Mouse (Mus musculus) cerebellum, adult 11-12 months (tissue): ENCODE results near the gene 4930415O20Rik.

ENCODE experiments used
- DNase-seq: peaks from one replicate; pipeline ENCODE4 v3.0.0; 2022

The 4930415O20Rik gene

DNA sequence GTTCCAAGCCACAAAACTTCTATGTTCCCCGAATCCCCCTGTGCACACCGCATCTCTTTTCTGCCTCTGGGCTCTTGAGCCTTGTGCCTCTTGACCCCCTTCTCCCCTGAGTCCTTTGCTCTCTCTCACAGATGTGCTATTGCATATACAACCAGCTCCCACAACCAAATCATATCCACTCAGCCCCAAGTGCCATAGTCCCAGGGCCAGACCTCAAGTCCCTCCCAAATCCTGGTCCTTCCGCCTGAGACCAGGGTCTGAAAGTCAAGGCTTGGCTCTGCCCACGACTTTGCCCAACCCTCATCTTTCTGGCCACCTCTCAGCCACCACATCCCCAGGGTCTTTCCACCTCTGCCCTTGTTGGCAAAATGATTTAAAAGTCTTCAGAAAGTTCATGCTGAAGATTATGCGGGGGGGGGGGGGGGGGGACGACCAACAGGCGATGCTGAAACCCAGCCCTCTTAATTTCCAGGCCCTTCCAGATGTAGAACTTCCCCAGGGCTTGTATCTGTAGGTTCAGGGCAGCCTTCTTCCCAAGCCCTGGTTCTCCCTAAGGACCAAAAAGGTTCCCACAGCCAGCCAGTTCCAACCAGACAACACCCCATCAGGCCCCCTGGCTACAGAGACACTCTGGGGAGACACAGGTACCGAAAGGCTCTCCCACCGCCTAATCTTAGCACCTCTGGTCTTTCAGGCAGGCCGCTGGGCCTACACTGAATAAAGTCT lies 37.4 kb downstream of the 4930415O20Rik start:
- no peak for DNase-seq

DNA sequence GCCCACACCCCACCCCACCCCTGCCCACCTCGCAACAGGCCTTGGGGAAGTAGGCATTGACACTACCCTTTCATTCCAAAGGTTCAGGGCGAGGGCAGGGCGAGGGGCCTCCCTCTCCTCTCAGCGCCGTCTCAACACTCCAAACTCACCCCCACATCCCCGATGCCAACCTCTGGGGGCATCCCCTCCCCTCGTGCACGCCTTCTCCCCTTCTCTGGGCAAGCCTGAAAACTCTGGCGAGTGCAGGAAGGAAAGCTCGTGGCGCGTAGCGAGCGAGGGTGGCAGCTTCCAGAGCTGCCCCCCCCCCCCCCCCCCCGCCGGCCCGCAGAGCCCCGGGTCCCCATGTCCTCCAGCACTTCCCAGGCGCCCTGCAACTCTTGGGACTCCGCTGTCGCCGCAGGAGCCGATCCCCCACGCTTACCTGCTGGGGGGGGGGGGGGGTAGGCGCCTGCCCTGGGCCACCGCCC lies 38.0 kb downstream of the 4930415O20Rik start:
- peak; percentile 41 for DNase-seq

DNA sequence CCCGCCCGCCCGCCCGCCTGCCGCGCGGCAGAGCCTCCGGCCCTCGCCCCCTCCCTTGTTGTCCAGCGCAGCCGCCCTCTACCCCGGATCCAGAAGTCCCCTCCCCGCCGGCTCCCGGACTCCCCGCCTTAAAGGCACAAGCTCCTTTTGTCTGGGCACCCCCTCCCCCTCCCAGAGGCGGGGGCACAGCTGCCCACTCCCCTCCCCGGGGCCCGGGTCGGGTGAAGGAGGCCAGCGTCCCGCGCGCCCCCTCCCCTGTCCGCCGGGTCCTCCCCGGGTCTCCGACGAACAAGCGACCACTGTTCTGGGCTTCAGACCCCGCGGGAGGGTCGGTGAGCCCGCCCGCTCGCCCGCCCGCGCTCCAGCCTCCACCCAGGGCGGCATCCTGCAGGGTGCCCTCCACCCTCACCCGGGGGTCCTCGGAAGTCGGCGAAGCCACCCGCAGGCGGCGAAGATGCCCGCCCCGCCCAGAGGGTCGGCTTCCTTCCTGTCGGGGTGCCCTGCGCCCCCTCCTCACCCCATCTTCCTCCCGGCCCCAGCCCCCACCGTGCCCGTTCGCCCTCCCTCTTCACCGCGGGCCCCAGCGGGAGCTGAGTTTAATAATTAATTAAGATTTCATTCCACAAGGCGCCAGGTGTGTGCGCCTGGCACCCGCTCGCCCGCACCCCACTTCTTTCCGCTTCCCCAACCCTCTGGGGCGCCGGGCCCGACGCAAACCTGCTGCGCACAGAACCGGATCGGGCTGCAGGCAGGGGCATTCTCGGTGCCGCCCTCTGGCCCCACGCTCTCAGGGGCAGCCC lies 38.7 kb downstream of the 4930415O20Rik start, which contains the start of gene Adcy6:
Gene Adcy6, minus strand, starts transcription at position 746 of the 800 bp plus-strand sequence.
- DNase-seq, result peak; percentile 77

DNA sequence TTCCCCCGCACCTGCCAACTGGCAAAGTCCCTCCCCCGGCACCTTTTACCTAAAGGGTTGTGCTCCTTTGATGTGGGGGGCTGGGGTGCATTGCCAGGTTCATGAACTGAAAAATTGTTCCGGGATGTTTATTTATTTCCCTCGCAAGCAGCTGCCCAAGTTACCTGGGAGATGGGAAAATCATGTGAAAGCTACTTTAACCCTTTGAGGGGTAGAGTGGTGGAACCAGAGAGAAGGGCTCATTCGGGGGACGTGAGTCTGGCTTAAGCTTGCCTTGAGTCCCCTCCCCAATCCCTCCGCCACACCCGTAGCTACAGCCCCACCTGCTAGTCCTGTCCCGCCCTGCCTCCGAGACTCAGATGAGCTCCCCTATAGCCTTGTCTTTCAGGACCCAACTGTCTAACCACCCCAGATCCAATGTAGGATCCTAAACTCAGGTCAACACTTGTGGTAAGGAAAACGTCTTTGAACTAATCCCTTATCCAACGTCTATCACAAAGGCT lies 39.4 kb downstream of the 4930415O20Rik start:
- DNase-seq, result no peak

DNA sequence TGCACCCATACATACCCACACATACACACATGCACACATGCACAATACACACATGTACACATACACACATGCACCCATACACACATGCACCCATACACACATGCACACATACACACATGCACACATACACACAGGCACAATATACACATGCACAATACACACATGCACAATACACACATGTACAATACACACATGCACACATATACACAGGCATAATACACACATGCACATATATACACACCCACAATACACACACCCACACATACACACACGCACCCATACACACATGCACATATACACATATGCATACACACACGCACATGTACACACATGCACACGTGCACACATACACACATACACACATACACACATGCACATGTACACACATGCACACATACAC lies 41.4 kb downstream of the 4930415O20Rik start:
- DNase-seq, result no peak

DNA sequence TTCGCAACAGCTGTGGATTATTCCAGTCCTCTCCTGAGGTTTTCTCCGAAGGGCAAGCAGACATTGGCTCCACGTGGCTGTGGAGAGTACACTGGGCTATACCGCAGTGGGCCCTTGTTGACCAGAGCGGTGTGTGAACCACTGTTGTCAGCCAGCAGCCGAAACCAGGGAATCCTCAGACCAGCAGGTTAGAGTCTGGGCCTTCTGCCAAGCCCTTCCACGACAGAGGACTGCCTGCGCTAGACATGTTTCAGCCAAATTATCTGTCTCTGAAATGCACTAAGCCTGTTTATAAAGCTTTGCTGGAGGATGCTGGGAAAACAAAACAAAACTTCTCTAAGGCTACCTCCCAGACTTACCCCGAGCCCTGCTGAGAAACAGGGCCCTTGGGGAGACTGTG lies 43.7 kb downstream of the 4930415O20Rik start:
- DNase-seq, result no peak

DNA sequence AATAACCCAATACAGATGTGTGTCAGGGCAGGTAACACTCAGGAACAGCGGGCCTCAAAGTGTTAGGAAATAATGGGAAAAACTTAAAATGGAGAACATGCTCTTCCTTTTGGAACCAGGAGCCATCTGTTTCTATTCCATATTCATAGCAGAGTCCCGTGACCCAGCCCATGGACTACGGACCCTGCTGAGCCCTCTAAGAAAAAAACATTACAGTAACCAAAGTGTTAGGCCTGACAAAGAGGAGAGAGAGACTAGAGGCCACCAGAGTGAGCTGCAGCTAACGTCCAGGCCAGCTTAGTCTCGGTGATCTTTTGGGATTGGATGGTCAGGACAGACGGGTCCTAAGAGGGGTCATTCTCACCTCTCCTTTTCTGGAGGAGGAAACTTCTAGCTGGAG lies 44.2 kb downstream of the 4930415O20Rik start:
- no peak for DNase-seq

DNA sequence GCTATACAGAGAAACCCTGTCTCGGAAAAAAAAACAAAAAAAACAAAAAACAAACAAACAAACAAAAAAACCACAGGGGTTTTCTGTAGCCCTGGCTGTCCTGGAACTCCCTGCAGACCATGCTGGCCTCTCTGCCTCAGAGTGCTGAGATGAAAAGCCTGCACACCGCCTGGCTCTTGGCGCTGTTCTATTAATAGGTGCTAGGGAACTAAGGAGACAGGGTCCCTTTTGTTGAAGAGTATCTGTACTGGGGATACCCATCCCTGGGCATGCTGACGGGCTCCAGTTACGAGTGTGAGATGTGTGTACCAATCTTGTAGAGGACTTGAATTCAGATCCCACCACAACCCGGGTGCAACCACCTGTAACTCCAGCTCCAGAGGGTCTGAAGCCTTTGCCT lies 44.9 kb downstream of the 4930415O20Rik start:
- no peak for DNase-seq

DNA sequence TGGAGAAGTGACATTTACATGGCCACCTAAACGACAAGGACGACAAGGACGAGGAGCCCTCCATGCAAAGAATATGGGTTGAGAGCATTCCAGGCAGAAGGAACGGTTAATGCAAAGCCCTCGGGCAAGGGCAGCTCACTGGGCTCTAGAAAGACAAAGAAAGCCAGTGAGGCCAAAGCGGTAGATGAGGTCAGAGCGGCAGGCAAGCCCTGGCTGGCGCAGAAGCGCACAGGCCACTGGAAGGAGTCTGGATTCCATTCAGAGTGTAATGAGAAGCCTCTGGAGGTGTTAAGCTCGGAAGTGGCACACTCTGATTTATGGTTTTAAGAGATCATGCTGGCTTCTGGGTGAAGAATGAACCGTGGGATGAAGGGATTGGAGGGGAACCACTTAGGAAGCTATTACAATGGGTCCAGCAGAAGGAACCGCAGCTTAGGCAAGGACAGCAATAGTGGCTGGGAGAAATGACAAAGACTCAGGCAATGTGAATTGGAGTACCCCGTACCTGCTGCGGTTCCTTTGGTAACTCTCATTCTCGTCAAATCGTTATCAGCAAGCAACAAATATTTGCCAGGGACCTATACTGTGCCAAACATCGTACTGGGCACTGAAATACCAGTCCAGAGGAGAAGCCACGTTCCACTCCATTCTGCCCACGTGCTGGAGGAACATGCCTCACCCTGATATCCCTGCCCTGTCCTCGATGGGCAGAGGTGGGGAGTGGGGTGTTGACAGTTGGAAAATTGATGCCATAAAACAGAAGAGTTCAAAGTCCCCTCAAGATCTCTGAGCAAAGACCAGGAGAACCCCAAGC lies 45.8 kb downstream of the 4930415O20Rik start:
- no peak for DNase-seq

DNA sequence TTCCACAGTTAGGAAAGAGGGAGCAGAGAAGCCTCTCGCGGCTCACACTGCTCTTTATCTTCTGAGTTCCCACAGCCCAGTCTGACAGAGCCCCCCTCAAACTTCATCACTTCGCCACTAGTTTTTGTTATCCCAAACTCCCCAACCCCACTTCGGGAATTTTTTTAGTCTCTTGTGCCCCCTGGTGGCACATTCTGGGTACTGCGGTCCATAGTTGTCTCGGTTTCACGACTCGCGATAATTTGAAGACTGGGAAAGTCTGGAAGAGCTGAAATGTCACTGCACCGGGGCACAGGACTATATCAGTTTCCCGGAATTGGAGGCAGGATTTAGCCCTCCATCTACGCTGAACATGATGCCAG lies 46.4 kb downstream of the 4930415O20Rik start:
- DNase-seq, result peak; percentile 54

DNA sequence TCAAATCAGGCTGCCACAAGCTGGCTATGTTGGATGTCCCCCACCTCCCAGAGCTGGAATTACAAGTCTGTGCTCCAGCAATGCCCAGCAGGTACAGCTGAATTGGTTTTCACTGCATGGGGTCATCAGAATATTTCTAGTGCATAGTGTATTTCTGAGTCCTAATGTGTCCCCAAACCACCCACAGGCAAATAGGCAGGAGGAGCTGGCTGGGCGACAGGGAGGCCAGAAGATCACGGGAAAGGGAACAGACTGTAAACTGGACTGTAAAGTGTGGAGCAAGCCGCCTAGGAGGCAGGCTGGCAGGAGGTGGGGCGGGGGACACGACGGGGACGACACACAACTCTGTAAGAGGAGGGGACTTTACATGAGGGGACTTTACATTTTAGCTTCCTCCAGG lies 51.4 kb downstream of the 4930415O20Rik start:
- no peak for DNase-seq

DNA sequence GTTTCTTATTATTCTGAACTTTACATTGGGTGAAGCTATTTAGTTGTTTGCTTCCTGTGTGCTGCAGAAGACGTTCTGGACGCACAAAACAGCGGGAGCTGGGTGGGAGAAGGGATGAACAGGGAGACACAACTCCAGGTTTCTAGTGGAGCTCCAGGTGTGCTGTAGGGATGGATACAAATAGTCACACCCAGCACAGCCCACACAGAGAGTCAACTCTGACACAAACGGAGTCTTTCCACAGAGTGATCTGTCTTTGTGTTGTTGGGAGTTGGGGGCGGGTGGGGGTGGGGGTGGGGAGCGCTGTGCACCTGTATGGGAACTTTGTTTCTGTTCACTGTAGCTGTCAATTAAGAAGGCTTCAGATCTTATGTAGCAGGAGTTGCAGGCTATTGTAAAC lies 51.9 kb downstream of the 4930415O20Rik start:
- no peak for DNase-seq

DNA sequence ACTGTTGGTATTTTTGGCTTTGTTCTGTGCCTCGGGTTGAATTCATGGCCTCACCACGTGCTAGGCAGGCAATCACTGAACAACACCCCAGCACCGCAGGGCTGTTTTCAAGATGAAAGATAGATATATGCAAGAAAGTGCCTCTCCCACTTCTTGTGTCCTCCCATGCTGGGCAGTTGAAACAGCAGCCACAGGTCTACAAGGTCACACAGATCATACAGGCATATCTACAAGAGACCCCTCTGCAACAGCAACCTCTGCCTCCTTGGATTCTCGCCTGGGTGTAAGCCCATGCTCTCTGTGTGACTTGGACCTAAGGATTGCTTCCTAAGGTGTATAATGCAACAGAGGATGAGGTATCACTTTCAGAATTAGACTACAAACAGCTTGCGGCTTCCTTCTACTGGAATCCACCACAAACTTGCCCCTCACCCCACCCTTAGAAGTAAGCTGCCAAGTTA lies 52.6 kb downstream of the 4930415O20Rik start:
- DNase-seq, result no peak

DNA sequence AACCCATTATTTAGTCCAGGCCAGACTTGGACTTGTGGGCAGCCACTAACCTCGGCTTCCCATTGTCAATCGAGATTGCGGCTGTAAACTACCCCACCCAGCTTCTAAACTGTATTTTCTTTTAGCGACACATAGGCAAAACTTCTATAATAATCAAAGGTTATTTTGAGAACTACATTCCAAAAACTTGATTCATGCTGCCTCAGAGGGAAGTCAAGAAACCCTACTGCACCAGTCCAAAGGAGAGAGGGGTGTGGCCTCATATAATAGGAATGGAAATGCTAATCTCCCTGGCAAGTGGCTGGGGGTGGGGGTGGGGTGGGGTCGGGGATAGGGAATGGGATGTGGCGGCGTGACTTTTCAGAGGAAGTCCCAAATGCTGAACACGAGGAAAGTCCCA lies 55.3 kb downstream of the 4930415O20Rik start:
- no peak for DNase-seq

DNA sequence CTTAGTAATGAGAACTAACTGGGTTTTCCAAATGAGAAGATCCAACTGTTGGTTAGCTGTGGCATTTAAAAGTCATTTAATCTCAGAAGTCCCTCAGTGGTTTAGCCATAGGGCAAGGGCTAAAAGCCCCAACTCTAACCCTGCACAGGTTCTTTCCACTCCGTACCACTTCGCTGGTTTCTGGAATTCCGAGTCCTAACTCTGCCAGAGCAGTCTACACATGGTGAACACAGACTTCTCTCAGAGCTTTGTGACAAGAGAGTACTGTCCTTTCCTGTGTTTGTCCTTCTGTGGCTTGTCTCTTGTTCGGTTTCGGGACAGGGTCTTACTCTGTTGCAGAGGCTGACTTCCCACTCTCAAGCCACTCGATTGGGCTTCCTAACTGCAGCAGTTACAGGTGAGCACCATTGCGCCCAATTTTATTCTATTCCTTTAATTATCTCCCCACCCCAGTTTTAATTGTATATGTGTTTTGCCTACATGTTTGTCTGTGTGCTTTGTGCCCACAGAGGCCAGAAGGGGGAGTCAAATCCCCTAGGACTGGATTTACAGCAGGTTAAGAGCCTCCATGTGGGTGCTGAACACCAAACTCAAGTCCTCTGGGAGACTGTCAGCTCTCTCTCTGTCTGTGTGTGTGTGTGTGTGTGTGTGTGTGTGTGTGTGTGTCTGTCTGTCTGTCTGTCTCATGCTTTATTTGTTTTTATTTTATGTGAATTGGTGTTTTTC lies 55.8 kb downstream of the 4930415O20Rik start:
- no peak for DNase-seq

DNA sequence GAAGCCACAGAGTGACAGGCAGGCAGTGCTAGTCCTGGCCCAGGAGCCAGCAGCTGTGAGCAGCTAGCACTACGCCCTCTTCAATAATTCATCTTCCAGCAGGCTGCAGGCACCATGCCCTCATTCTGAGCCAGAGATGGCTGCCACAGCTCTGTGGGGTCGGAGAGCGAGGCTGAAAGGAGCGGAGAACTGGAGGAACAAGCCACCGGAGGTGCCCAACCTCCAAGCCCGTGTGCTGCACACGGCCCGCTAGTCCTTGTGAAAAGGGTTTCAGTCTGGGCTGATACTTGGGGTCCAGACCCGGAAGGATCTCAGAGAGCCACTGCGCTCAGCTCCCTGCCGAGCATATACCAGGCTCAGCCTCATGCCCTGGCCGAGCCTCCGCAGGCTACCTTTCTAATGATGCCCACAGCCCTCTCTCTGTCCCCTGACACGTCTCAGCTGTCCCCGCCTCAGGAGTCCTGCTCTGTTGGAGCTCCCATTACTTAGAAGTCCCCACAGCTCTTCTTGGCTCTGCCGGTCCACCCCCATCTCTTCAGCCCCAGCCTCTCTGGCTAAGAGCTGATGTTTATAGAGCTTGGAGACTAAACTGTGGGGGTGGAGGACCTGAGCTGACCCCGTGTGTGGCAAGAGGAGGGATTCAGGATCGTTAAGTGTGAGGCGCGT lies 57.9 kb downstream of the 4930415O20Rik start:
- no peak for DNase-seq

DNA sequence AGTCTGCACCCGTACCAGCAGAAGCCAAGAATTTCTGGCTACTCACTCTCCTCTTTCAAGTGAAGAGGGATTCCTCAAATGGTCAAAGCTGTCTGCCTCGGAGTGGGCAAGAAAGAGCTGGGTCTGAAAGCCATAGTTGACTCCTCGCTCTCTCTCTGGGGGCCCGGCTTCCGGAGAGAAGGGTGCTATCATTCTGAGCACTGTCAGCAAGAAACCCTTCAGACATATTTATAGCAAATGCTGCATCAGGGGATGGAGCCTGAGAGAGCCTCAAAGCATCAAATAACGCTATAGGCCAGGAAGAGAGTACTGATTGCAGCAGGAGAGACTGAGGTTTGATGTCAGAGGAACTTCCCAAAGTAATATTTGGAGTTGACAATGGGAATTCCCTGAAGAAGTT lies 58.7 kb downstream of the 4930415O20Rik start:
- DNase-seq, result no peak

DNA sequence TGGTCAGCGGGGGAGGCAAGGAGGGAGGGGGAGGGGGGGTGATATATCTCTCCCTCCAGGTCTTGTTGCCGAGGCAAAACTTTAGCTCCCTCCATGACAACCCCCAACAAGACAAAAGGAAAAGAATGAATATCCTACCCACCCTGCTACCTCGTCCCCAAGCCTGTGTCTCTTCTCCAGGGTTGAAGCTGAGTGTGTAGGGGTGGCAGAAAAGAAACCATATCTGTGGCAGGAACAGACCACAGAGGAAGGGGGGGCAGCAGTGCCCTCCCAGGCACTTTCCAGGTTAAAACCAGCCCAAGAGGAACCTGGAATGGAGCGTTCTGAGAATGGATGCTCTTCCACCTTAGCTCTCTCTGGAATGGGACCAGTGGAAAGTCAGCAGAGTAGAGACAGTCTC lies 59.7 kb downstream of the 4930415O20Rik start, which contains the start of gene Cacnb3:
Gene Cacnb3, plus strand, starts transcription at position 301 of the 400 bp plus-strand sequence.
- DNase-seq, result no peak

DNA sequence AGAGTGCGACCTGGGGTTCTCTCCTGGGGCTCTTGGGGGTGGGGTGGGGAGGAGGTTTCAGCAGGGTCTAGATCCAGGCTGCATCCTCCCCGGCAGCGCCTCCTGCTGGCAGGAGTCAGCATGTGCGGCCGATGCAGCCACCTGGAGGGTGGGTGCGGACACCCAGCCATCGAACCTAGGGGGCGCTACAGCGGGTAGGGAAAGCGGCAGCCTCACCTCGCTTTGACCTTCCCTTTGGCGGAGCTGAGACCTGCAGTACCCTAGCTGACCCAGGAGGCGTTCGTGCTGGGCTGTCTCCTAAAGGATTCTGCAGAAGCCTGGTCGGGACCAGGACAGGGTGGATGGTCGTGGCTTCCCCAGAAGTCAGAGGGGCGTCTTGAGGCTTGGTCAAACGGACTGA lies 60.7 kb downstream of the 4930415O20Rik start:
- peak; percentile 71 for DNase-seq

DNA sequence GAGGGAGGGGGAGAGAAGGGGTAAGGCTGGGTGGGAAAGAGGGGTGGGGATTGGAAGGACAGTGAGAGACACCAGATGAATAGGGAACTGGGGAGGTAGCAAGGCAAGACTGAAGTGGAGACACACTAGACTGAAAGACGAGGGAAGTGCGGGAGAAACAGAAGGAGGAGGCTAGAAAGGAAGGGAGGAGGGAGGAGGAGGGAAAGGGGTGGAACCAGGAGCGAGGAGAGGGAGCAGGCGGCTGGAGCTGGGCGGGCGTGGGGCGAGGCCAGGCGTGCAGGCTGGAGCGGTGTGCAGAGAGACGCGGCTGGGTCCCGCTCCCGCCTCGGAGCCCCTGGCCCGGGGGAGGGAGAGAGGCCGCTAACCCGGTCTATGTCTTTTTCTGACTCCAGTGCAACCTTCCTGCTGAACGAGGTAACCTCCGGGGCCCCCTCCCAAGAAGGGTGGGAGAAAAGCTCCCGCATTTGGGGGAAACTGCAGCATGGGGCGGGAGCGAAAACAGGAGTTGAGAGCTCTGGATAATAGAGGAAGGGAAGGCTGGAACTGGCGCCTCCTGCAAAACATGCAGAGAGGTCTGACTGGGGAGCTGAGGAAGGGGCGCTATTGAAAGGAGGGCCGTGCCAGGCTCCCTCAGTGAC lies 61.4 kb downstream of the 4930415O20Rik start:
- peak; percentile 57 for DNase-seq

DNA sequence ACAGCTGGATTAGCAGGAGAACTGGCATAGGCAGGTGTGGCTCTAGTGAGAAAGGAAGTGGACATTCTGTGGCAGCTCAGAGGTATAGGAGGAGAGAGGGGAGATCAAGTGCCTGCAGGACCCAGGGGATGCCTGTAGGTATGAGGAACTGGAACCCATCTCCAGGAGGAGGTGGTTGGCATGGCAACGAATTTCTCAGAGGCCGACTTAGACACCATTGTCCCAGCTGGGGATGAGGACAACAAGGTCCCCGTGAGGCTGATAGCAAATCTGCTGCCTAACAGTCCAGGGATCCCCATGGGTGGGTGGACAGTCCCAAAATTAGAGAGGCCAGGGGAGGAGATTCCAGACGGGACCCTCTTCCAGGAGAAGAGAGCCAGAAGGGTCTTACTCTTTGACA lies 62.1 kb downstream of the 4930415O20Rik start:
- no peak for DNase-seq
